Mouse (Mus musculus) intestine, embryonic 16.5 days (tissue): ENCODE measurements around the gene Kmt2b. TPM values are rescaled to one million over a fixed set of nuclear protein-coding genes. Genes with fewer than 3 reads are reported as not detected.

Experiments used
- ATAC-seq: fragments of 200-750 bp; cut with Nextera tagmentation; 2 replicates; pipeline ENCODE4 v1.8.0; 2017; ENCODE audit warnings: moderate TSS enrichment, moderate library complexity
- H3K27ac ChIP-seq: fragments of 300-500 bp; sonication (generic); 2 replicates; pipeline ENCODE4 v1.5.1; 2014; ENCODE audit warnings: mild to moderate bottlenecking, low read length
- H3K27me3 ChIP-seq: fragments of 300-500 bp; sonication (generic); replicated peaks from 2 replicates; pipeline ENCODE4 v1.6.1; 2014; ENCODE audit warnings: low read length, control low read depth, mixed read lengths; ENCODE audit not compliant: control insufficient read depth, insufficient read depth
- H3K36me3 ChIP-seq: fragments of 300-500 bp; sonication (generic); 2 replicates; pipeline ENCODE4 v1.6.1; 2014; ENCODE audit warnings: low read length, control low read depth; ENCODE audit not compliant: control insufficient read depth, insufficient read depth
- H3K4me1 ChIP-seq: fragments of 300-500 bp; sonication (generic); 2 replicates; pipeline ENCODE4 v1.6.1; 2014; ENCODE audit warnings: low read length, control low read depth, mixed read lengths; ENCODE audit not compliant: control insufficient read depth, insufficient read depth
- H3K4me2 ChIP-seq: fragments of 300-500 bp; sonication (generic); 2 replicates; pipeline ENCODE4 v1.6.1; 2014; ENCODE audit warnings: low read depth, low read length, control low read depth
- H3K4me3 ChIP-seq: fragments of 300-500 bp; sonication (generic); 2 replicates; pipeline ENCODE4 v1.5.1; 2014; ENCODE audit warnings: mild to moderate bottlenecking, low read length
- H3K9ac ChIP-seq: fragments of 300-500 bp; sonication (generic); 2 replicates; pipeline ENCODE4 v1.6.1; 2014; ENCODE audit warnings: low read depth, low read length
- H3K9me3 ChIP-seq: fragments of 300-500 bp; sonication (generic); 2 replicates; pipeline ENCODE4 v1.6.1; 2016; ENCODE audit warnings: low read length, control low read depth; ENCODE audit not compliant: control insufficient read depth
- WGBS: fragments of 180-500 bp; shearing (Covaris S2); extraction: QIAGEN DNeasy Blood & Tissue Kit; methylation state at CpG from one replicate; pipeline ENCODE4 v1.1.7; 2014; 5-methylcytosine and 5-hydroxymethylcytosine counted together
- polyA plus RNA-seq: library from polyadenylated mRNA; unstranded; fragments of >200 nt; fragmentation: Nextera tagmentation; extraction: Ambion mirVana; gene quantifications from 2 replicates; pipeline ENCODE4 v1.2.1, GENCODE M21; 2015

Gene Kmt2b
- polyA plus RNA-seq, 1 experiment from 2014 or later = 6.8 TPM

DNA sequence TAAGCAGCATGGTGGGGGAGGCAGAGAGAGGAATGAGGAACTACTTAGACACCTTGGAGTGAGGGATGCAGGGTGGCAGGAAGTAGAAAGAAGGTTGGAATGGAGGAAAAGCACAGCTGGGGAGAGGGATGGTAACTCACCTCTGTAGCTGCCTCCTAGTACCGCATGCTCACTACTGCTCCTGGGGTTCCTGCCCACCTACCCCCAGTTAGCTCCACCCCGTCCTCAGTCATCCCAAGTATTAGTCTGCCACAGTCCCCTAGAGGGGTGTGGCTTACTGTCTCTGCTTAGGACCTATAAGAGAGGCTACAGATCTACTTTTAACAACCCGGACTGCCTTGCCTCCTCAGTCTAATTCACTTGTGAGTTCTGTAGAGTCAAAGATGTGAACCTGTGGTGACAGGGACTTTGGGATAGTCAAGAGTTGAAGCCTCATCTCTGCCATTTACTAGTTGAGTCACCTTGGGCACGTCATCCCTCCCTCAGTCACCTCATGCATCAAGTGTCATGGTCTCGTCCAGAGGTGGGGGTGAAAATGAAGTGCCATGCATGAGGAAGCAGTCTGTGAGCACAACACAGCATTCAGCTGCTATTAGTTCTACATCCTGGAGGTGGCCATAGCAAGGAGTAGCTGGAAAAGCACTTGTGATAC is 4.4 kb upstream of the Kmt2b start:
- no peak for ATAC-seq
- no peaks in the 10 kb centered on the region for H3K9me3 ChIP-seq
- H3K27ac ChIP-seq = no peak overlapping the region
- WGBS = 51% methylated on average over 5 of the region's 5 CpGs
- H3K9ac ChIP-seq = no peak overlapping the region
- no peak overlapping the region for H3K4me2 ChIP-seq
- H3K4me3 ChIP-seq = no peak overlapping the region
- peaks cover 11% of the 10 kb centered on the region for H3K4me1 ChIP-seq
- no peaks in the 10 kb centered on the region for H3K27me3 ChIP-seq
- no peaks in the 10 kb centered on the region for H3K36me3 ChIP-seq

DNA sequence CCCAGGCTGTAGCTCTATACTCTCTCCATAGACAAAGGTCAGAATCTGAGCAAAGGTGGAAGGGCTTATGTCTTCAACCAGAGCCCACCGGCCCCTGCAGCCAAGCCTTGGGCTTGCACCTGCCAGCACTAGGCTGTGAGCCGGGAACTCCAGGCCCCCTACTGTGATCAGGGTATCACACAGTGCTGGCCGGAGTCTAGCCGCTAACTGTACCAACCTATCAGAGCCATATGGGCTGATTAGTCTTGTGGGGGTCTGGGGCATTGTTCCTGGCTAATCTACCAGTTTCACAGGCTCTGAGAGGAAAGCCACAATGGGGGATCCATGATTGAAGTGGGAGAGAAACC is 3.1 kb upstream of the Kmt2b start:
- WGBS = 69% methylated on average over 4 of the region's 4 CpGs
- H3K36me3 ChIP-seq = no peaks in the 10 kb centered on the region
- H3K4me2 ChIP-seq = no peak overlapping the region
- no peak overlapping the region for H3K9ac ChIP-seq
- no peak overlapping the region for H3K4me3 ChIP-seq
- no peaks in the 10 kb centered on the region for H3K9me3 ChIP-seq
- H3K27me3 ChIP-seq = no peaks in the 10 kb centered on the region
- peaks cover 23% of the 10 kb centered on the region for H3K4me1 ChIP-seq
- no peak for ATAC-seq
- H3K27ac ChIP-seq = no peak overlapping the region

DNA sequence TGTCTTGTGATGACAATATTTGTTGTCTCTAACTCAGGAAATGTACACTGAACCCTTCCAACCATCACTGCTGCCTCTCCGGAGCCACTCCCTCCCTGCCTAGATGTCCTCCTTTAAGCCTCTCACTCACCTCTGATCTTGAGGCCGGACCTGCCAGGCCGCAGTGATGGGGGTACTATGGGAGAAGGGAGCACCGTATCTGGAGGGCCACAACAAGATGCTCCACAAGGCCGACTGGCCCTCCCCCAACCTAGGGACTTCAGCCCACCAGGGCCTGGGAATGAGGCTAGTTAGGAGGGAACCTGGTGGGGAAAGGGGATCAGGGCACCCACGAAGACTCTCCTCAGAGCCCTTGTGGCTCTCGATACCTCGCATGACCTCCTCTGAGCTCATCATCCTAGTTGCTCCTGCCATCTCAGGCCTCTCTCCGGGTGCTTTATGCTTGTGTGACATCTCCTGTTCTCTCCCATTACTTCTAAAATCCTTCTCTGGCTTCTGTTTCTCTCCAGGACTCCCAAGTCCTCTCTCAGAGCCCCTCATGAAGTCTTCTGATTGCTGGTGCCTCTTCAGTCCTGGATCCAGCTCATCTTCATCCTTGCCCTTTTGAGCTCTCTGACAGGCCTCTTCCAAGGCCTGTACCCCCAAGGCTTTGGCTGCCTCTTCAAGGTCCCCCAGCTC is 2.5 kb upstream of the Kmt2b start:
- Histone ChIP-seq H3K4me2 (peak overlapping the region; percentile 87), H3K36me3 (no peaks in the 10 kb centered on the region), H3K9ac (peak overlapping the region; percentile 95; the same call in 1 of the 2 replicates), H3K27ac (no peak overlapping the region), H3K4me3 (peak overlapping the region; percentile 98), H3K4me1 (peaks cover 24% of the 10 kb centered on the region), H3K9me3 (no peaks in the 10 kb centered on the region), H3K27me3 (no peaks in the 10 kb centered on the region)
- WGBS = 83% methylated on average over 9 of the region's 9 CpGs
- no peak for ATAC-seq

DNA sequence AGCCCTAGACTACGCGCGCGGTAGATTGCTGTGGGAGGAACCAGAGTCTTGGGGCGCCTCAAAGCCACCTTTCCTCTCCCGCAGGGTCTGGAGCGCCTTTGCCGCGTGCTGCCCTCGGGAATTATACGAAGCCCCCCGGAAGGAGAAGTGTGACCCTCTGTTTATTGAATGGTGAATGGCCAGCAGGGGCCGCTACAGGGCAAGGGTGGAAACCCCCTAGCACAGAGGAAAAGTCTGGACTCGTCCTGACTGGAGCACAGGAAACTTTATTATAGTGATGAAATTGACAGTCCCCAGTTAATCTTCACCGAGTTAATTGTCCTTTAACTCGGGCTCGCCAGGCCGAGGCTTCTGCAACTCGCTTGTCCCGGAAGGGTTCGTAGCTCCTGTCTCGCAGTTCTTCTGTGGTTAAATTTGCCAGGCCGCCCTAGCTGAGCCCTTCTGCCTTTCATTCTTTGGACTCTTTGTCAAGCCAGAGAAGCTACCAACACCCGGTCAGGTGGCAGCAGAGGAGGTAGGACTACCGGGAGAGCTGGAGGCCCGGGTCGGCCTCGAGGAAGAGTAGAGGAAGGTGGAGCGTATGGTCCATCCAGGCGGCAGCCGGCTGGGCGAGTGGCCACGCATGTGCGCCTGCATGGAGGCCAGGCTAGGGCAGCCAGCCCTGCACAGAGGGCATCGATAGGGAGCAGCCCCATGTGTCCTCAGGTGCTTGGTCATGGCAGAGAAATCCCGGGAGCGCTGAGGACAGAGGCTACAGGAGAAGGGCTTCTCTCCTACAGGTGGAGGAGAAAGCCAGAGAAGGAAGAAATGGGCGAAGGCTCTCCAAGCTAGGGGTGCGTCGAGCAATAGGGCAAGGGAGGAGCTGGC is 1.1 kb upstream of the Kmt2b start:
- H3K36me3 ChIP-seq = peaks cover 8% of the 10 kb centered on the region
- peak overlapping the region; percentile 87 for H3K4me2 ChIP-seq
- H3K27me3 ChIP-seq = no peaks in the 10 kb centered on the region
- ATAC-seq = peak; percentile 76
- H3K27ac ChIP-seq = peak overlapping the region; percentile 96
- peak overlapping the region; percentile 95 for H3K9ac ChIP-seq
- 18% methylated on average over 40 of the region's 40 CpGs for WGBS
- H3K4me3 ChIP-seq = peak overlapping the region; percentile 98
- no peaks in the 10 kb centered on the region for H3K9me3 ChIP-seq
- peaks cover 24% of the 10 kb centered on the region for H3K4me1 ChIP-seq

DNA sequence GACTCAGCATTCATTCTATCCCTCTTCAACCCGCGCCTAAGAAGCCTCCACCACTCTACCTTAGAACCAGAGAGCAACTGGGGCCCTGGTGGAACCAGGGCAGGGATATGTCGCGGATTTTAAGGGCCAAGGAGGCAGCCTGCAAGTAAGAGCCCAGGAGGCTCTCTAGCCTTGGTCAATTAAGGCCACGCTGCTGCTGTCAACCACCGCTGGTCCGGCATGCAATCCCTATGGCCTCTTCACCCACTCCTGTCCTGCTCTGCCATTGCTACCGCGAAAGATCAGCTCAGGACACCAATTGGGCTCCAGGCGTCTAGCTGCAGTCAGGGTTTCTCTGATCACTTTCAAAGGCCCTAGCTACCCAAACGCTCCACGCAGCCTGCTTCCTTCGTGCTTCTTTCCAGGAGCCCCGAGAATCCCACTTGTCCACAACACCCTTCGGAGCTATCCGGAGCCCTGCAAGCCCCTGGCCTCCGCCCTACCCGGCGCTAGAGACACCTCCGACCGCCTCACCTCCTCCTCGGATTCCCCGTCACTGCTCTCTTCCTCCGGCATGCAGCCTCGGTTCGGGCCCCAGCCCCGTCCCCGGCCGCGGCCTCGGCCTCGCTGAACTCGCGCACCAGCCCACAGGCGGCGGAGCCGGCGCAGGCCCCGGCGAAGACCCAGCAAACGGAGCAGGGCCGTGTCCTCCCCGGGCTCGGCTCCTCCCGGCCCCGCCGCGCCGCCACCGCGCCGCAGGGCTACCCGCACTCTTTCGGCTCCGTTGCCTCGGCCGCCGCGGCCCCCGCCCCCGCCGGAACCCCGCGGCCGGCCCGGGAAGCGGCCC is 471 bp downstream of the Kmt2b start:
- ATAC-seq = peak; percentile 16
- no peaks in the 10 kb centered on the region for H3K27me3 ChIP-seq
- H3K4me1 ChIP-seq = peaks cover 21% of the 10 kb centered on the region
- H3K9me3 ChIP-seq = no peaks in the 10 kb centered on the region
- under 1% methylated on average over 64 of the region's 67 CpGs for WGBS
- H3K4me3 ChIP-seq = peak overlapping the region; percentile 98
- peaks cover 20% of the 10 kb centered on the region for H3K36me3 ChIP-seq
- peak overlapping the region; percentile 87 for H3K4me2 ChIP-seq
- peak overlapping the region; percentile 95 for H3K9ac ChIP-seq
- H3K27ac ChIP-seq = peak overlapping the region; percentile 96

DNA sequence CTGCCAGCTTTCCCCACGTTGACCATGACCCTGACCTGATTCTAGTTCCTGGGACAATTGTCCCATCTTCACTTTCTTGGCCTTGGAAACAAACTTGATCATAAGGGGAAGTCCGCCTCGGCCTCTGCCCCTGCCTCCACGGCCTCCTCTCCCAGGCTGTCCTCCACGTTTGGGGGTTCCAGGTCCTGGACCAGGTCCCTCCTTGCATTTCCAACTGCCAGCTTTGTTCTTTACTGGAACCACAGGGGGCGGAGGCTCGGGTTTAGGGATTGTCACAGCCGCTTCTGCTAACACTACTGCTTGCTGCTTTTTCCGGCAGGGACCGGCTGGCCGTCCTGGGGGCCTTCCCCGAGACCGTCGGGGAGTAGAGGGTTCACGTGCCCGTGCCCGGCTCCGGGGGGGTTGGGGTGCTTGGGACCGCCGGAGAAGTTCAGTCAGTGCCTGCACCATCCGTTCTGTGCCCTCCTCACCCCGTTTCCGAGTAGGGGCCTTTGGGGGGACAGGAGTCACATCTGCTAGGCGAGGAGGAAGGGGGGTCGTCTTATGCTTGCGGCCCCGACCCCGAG is 2.0 kb downstream of the Kmt2b start:
- no peak for ATAC-seq
- peaks cover 30% of the 10 kb centered on the region for H3K36me3 ChIP-seq
- no peaks in the 10 kb centered on the region for H3K27me3 ChIP-seq
- no peak overlapping the region for H3K27ac ChIP-seq
- peaks cover 21% of the 10 kb centered on the region for H3K4me1 ChIP-seq
- 91% methylated on average over 28 of the region's 28 CpGs for WGBS
- no peak overlapping the region for H3K4me3 ChIP-seq
- H3K9me3 ChIP-seq = no peaks in the 10 kb centered on the region
- 0 out of 2 replicates have a peak overlapping the region, but pooled peaks have one; percentile 87 for H3K4me2 ChIP-seq
- peak overlapping the region; percentile 95; the same call in 1 of the 2 replicates for H3K9ac ChIP-seq

DNA sequence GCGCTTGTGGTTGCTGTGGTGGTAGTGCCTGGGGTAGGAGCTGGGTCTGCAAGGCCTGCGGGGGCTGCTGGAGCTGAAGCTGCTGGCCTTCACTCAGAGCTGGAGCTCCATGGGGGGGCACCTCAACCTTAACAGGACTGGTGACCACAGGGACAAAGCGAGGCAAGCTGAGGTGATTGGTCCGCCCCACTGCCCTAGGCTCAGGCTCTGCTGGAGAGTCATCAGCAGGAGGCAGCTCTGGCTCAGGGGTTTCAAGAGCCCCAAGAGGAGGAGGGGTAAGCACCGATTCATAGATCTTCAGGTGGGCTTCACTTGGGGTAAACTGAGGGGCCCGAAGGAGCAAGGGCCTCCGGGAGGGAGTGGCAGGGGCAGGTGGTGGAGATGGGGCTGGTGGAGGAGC is 3.4 kb downstream of the Kmt2b start:
- Histone ChIP-seq H3K9ac (no peak overlapping the region), H3K4me1 (peaks cover 19% of the 10 kb centered on the region), H3K4me2 (no peak overlapping the region), H3K27ac (no peak overlapping the region), H3K9me3 (no peaks in the 10 kb centered on the region), H3K27me3 (no peaks in the 10 kb centered on the region), H3K36me3 (peaks cover 39% of the 10 kb centered on the region), H3K4me3 (no peak overlapping the region)
- WGBS = 96% methylated on average over 7 of the region's 7 CpGs
- no peak for ATAC-seq

DNA sequence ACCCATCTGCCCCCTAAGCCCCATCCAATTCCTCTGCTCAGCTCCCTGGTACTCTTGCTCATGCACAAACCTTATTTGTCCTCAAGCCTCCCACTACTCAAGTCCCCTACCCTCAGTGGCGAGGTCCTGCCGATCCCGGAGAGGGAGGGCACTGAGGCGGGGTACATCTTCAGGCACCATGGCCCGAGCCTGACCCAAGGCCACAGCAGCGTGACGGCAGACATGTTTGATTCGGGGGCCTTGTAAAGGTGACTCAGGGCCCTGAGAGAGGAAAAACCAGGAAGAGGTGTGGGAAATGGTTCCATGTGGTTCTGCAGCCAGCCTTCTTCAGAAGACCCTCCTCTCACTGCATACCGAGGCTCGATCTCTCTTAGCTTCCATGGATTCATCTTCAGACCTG is 4.2 kb downstream of the Kmt2b start:
- 92% methylated on average over 10 of the region's 10 CpGs for WGBS
- Histone ChIP-seq H3K9me3 (no peaks in the 10 kb centered on the region), H3K4me2 (no peak overlapping the region), H3K36me3 (peaks cover 39% of the 10 kb centered on the region), H3K4me1 (peaks cover 13% of the 10 kb centered on the region), H3K27ac (no peak overlapping the region), H3K27me3 (no peaks in the 10 kb centered on the region), H3K9ac (no peak overlapping the region), H3K4me3 (no peak overlapping the region)
- no peak for ATAC-seq
